Mouse (Mus musculus): Measurements from ENCODE around the gene Nsd2.

Gene Nsd2

GRCm38 (mm10) chr5:33819876-33820732 lies at the start of gene Nsd2:
Nsd2 (plus strand) TSS chr5:33820725.
- peak; percentile 94 for DNase-seq

GRCm38 (mm10) chr5:33777195-33777594 lies 43.3 kb upstream of the Nsd2 start:
- no peak for DNase-seq

- no peak for DNase-seq
Observed at GRCm38 (mm10) chr5:33781964-33782344, 38.6 kb upstream of the Nsd2 start.

GRCm38 (mm10) chr5:33782345-33782998 lies 38.1 kb upstream of the Nsd2 start, which contains the start of gene Letm1:
Letm1 (minus strand) TSS chr5:33782817.
- peak; percentile 96 for DNase-seq

- no peak for DNase-seq
Observed at GRCm38 (mm10) chr5:33782999-33783390, 37.5 kb upstream of the Nsd2 start.

GRCm38 (mm10) chr5:33791912-33792643 lies 28.4 kb upstream of the Nsd2 start:
- DNase-seq: no peak

- no peak for DNase-seq
Observed at GRCm38 (mm10) chr5:33803337-33803736, 17.2 kb upstream of the Nsd2 start.

GRCm38 (mm10) chr5:33811519-33811918 lies 9.0 kb upstream of the Nsd2 start:
- no peak for DNase-seq

- DNase-seq: no peak
Observed at GRCm38 (mm10) chr5:33816008-33816725, 4.4 kb upstream of the Nsd2 start.

GRCm38 (mm10) chr5:33818104-33818503 lies 2.4 kb upstream of the Nsd2 start:
- DNase-seq: no peak

- no peak for DNase-seq
Observed at GRCm38 (mm10) chr5:33819141-33819875, 1.2 kb upstream of the Nsd2 start.

- peak; percentile 80 for DNase-seq
Observed at GRCm38 (mm10) chr5:33820733-33821621, 452 bp downstream of the Nsd2 start.

GRCm38 (mm10) chr5:33821901-33822427 lies 1.4 kb downstream of the Nsd2 start:
- DNase-seq: no peak

- no peak for DNase-seq
Observed at GRCm38 (mm10) chr5:33822456-33822855, 1.9 kb downstream of the Nsd2 start.

GRCm38 (mm10) chr5:33826001-33826400 lies 5.5 kb downstream of the Nsd2 start:
- no peak for DNase-seq

- no peak for DNase-seq
Observed at GRCm38 (mm10) chr5:33828107-33828506, 7.6 kb downstream of the Nsd2 start.

- DNase-seq: no peak
Observed at GRCm38 (mm10) chr5:33829958-33830357, 9.4 kb downstream of the Nsd2 start.

- DNase-seq: no peak
Observed at GRCm38 (mm10) chr5:33830832-33831231, 10.3 kb downstream of the Nsd2 start.

- no peak for DNase-seq
Observed at GRCm38 (mm10) chr5:33841331-33841730, 20.8 kb downstream of the Nsd2 start.

GRCm38 (mm10) chr5:33842549-33842948 lies 22.0 kb downstream of the Nsd2 start:
- no peak for DNase-seq

GRCm38 (mm10) chr5:33851466-33851865 lies 30.9 kb downstream of the Nsd2 start:
- DNase-seq: no peak

Data from kidney, postnatal 14 days (tissue).